ENCODE assay signal across 9 mouse cellular contexts in the genomic region with DNA sequence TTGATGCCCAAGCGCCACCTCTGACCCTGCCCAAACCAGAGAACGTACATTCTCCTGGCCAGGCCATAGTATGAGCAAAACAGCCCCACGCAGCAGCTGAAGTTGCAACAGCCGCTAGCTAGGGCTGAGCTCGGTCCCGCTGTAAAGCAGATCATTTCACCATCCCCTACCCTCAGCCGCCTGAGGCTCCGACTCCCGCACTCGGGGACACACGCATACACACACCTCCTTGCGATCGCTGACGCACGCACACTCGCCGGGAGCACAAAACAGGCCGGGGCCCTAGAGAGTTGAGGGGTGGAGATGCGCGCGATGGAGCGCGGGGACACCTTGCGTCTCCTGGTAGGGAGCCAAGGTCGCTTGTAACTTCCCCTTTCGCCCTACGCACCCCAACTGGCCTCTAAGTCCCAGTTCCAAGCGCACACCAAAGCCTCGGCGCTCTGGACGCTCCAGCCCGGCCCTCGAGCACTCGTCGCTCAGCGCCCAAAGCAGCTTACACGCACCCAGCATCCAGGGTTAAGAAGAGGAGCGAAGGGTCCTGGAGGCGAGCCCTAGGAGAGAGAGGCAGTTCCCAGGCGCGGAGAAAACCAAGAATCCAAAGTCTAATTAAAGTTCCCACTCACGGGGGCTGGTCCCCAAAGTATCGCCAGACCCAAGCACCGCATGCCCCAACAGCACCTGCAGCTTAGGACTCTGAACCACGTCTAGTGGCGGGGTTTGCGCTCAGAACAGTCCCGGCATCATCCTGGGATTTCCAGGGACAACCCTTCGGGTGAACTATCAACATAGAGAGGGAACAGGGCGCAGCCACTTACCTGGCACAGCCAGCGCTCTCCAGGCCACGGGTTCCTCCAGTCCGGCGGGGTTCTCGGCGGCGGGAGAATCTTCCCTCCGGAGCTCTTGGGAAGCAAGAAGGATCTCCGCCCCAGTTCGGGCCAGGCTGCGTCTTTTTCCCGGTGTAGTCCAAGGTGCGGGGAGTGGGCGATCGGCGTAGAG. TPM values are rescaled to one million over a fixed set of nuclear protein-coding genes. Genes with fewer than 3 reads are reported as not detected.
DNase-seq lines count a peak whose midpoint lies in the region; ATAC-seq and TF ChIP-seq lines count a peak whose summit lies in the region.
"Had no signal": no experiment of that assay in that cellular context is flagged by ENCODE, and none has a peak within 500 bp of the region (broad histone marks: within the 10 kb centered on the region; RNA-seq: fewer than 3 reads in every experiment).

No protein-coding gene starts in this region.

- ATAC-seq in cerebellum, adult (ENCODE audit: insufficient number of reproducible peaks, low FRiP score, low TSS enrichment): no peak
- no peak for ATAC-seq in embryonic facial prominence, embryonic 11.5 days (replicated peaks; ENCODE audit: insufficient number of reproducible peaks, low FRiP score, low TSS enrichment, low read depth)
- ATAC-seq in hindbrain, postnatal 0 days: peak; percentile 6; the same call in 1 of the 2 replicates
- peak; percentile 15; the same call in 1 of the 2 replicates for ATAC-seq in lung, embryonic 16.5 days (ENCODE audit: low read depth)
- ATAC-seq in stomach, postnatal 0 days (ENCODE audit: low FRiP score, low TSS enrichment): peak; percentile 43

- no peaks in the 10 kb centered on the region for H3K79me3 ChIP-seq in C2C12 (ENCODE audit: low read depth)

- no peak for TF ChIP-seq EP300 in stomach, postnatal 0 days (optimal IDR thresholded peaks at IDR 0.05)

- H3ac ChIP-seq in C2C12 (ENCODE audit: control insufficient read depth, insufficient read length, low read depth): peak overlapping the region; percentile 26

- H3K27ac ChIP-seq in embryonic facial prominence, embryonic 11.5 days (replicated peaks; ENCODE audit: low read depth, low read length): no peak overlapping the region
- no peak overlapping the region for H3K27ac ChIP-seq in hindbrain, postnatal 0 days
- H3K27ac ChIP-seq in lung, embryonic 16.5 days (ENCODE audit: low read length): no peak overlapping the region
- no peak overlapping the region for H3K27ac ChIP-seq in stomach, postnatal 0 days (replicated peaks)

- H3K36me3 ChIP-seq in C2C12 (ENCODE audit: control insufficient read depth, insufficient read depth): no peaks in the 10 kb centered on the region
- H3K36me3 ChIP-seq in embryonic facial prominence, embryonic 11.5 days (replicated peaks; ENCODE audit: control insufficient read depth, insufficient read depth, low read depth, low read length): no peaks in the 10 kb centered on the region
- H3K36me3 ChIP-seq in hindbrain, postnatal 0 days (ENCODE audit: insufficient read depth, low read length): no peaks in the 10 kb centered on the region
- no peaks in the 10 kb centered on the region for H3K36me3 ChIP-seq in lung, embryonic 16.5 days (ENCODE audit: control insufficient read depth, insufficient read depth, low read length)
- H3K36me3 ChIP-seq in stomach, postnatal 0 days (ENCODE audit: control insufficient read depth, insufficient read depth, low read length): no peaks in the 10 kb centered on the region

- H3K9ac ChIP-seq in embryonic facial prominence, embryonic 11.5 days (replicated peaks; ENCODE audit: low read length): peak overlapping the region; percentile 56
- H3K9ac ChIP-seq in hindbrain, postnatal 0 days (replicated peaks; ENCODE audit: low read length): peak overlapping the region; percentile 55
- peak overlapping the region; percentile 58; the same call in 1 of the 2 replicates for H3K9ac ChIP-seq in lung, embryonic 16.5 days (ENCODE audit: low read length)
- peak overlapping the region; percentile 19; the same call in 1 of the 2 replicates for H3K9ac ChIP-seq in stomach, postnatal 0 days (ENCODE audit: low read length)

- no peak overlapping the region for H3K4me3 ChIP-seq in C2C12 (ENCODE audit: insufficient read depth, poor library complexity, severe bottlenecking)
- peak overlapping the region; percentile 64 for H3K4me3 ChIP-seq in embryonic facial prominence, embryonic 11.5 days (ENCODE audit: low read depth, low read length)
- peak overlapping the region; percentile 62 for H3K4me3 ChIP-seq in hindbrain, postnatal 0 days (ENCODE audit: low read length)
- peak overlapping the region; percentile 67 for H3K4me3 ChIP-seq in lung, embryonic 16.5 days (ENCODE audit: low read length)
- peak overlapping the region; percentile 48 for H3K4me3 ChIP-seq in stomach, postnatal 0 days (ENCODE audit: low read depth, low read length)

- H3K4me2 ChIP-seq in embryonic facial prominence, embryonic 11.5 days (ENCODE audit: low read depth, low read length): peak overlapping the region; percentile 97
- H3K4me2 ChIP-seq in hindbrain, postnatal 0 days (ENCODE audit: low read depth, low read length): peak overlapping the region; percentile 91
- peak overlapping the region; percentile 95 for H3K4me2 ChIP-seq in lung, embryonic 16.5 days (ENCODE audit: low read depth, low read length)
- H3K4me2 ChIP-seq in stomach, postnatal 0 days (replicated peaks; ENCODE audit: low read depth): peak overlapping the region; percentile 75

- DNase-seq in cerebellum, postnatal 10 days: peak; percentile 27 to 35
- peak; percentile 46 for DNase-seq in embryonic facial prominence, embryonic 11.5 days (ENCODE audit: low spot score)
- no peak for DNase-seq in hindbrain, postnatal 0 days (ENCODE audit: low spot score)
- DNase-seq in stomach, postnatal 0 days (ENCODE audit: low spot score): peak; percentile 48
- no peak for DNase-seq in ovary, postnatal 14 days (ENCODE audit: low spot score)

- TF ChIP-seq CTCF in C2C12 (IDR thresholded peaks at IDR 0.05; ENCODE audit: control insufficient read depth, insufficient read depth, insufficient read length): no peak
- no peak for TF ChIP-seq CTCF in hindbrain, postnatal 0 days (IDR thresholded peaks at IDR 0.05; ENCODE audit: low read depth)
- TF ChIP-seq CTCF in stomach, postnatal 0 days (IDR thresholded peaks at IDR 0.05; ENCODE audit: low read depth): no peak

- H3K4me1 ChIP-seq in embryonic facial prominence, embryonic 11.5 days (ENCODE audit: control insufficient read depth, insufficient read depth, low read length): peaks cover 7% of the 10 kb centered on the region
- H3K4me1 ChIP-seq in hindbrain, postnatal 0 days (ENCODE audit: insufficient read depth, low read length): no peaks in the 10 kb centered on the region; the same call in 1 of the 2 replicates
- H3K4me1 ChIP-seq in lung, embryonic 16.5 days (replicated peaks; ENCODE audit: control insufficient read depth, insufficient read depth, low read length): peaks cover 14% of the 10 kb centered on the region
- no peaks in the 10 kb centered on the region for H3K4me1 ChIP-seq in stomach, postnatal 0 days (replicated peaks; ENCODE audit: control insufficient read depth, insufficient read depth)

- no peaks in the 10 kb centered on the region for H3K79me2 ChIP-seq in C2C12 (ENCODE audit: control insufficient read depth, insufficient read depth)

- peaks cover 41% of the 10 kb centered on the region for H3K27me3 ChIP-seq in C2C12 (ENCODE audit: control insufficient read depth, insufficient read depth, insufficient read length)
- peaks cover 34% of the 10 kb centered on the region for H3K27me3 ChIP-seq in embryonic facial prominence, embryonic 11.5 days (ENCODE audit: control insufficient read depth, insufficient read depth, low read length)
- peaks cover 18% of the 10 kb centered on the region for H3K27me3 ChIP-seq in hindbrain, postnatal 0 days (ENCODE audit: insufficient read depth, low read length)
- H3K27me3 ChIP-seq in lung, embryonic 16.5 days (ENCODE audit: control insufficient read depth, insufficient read depth, low read depth, low read length): peaks cover 61% of the 10 kb centered on the region
- peaks cover 6% of the 10 kb centered on the region; the same call in 1 of the 2 replicates for H3K27me3 ChIP-seq in stomach, postnatal 0 days (ENCODE audit: control insufficient read depth, insufficient read depth, low read length)

- under 1% methylated on average over 66 of the region's 66 CpGs for WGBS in embryonic facial prominence, embryonic 11.5 days
- WGBS in hindbrain, postnatal 0 days: under 1% methylated on average over 66 of the region's 66 CpGs
- under 1% methylated on average over 65 of the region's 66 CpGs for WGBS in lung, embryonic 16.5 days
- under 1% methylated on average over 65 of the region's 66 CpGs for WGBS in stomach, postnatal 0 days

- no peaks in the 10 kb centered on the region for H3K9me3 ChIP-seq in embryonic facial prominence, embryonic 11.5 days (replicated peaks; ENCODE audit: control insufficient read depth, low read length)
- H3K9me3 ChIP-seq in hindbrain, postnatal 0 days (ENCODE audit: low read length): no peaks in the 10 kb centered on the region
- no peaks in the 10 kb centered on the region for H3K9me3 ChIP-seq in lung, embryonic 16.5 days (ENCODE audit: control insufficient read depth, low read length)
- no peaks in the 10 kb centered on the region for H3K9me3 ChIP-seq in stomach, postnatal 0 days (ENCODE audit: control insufficient read depth, low read length)

TF ChIP-seq in C2C12, 6 proteins besides CTCF, POLR2A, EP300 and RAD21:
- TF ChIP-seq MYOD1 (IDR thresholded peaks at IDR 0.05; ENCODE audit: control insufficient read depth, insufficient read length, low read depth) (no peak), CEBPB (IDR thresholded peaks at IDR 0.05; ENCODE audit: low read depth) (no peak), USF1 (IDR thresholded peaks at IDR 0.05; ENCODE audit: low read depth) (no peak), MAX (IDR thresholded peaks at IDR 0.05) (no peak), MYOG (IDR thresholded peaks at IDR 0.05; ENCODE audit: control insufficient read depth, extremely low read depth, insufficient read length) (no peak), FOSL1 (IDR thresholded peaks at IDR 0.05; ENCODE audit: insufficient read depth, low read length, poor library complexity, severe bottlenecking) (no peak)
TF ChIP-seq in C2C12: peak in this region for 0.

RNA-seq across cellular contexts. Expression of a gene that starts 0.7 kb away (rescaled TPM):
- polyA plus RNA-seq in C2C12 (2012; fragmentation: generic; extraction: Trizol): 0.09 TPM
- polyA plus RNA-seq in embryonic facial prominence, embryonic 11.5 days (2014; fragmentation: Nextera tagmentation; extraction: Ambion mirVana): 7.6 and 8.9 TPM in 2 replicates
- total RNA-seq in hindbrain, postnatal 0 days (2014; rRNA removed): 27.8 and 38.6 TPM in 2 replicates
- polyA plus RNA-seq in hindbrain, postnatal 0 days (2015; fragmentation: Nextera tagmentation; extraction: Ambion mirVana): 9.8 and 10.0 TPM in 2 replicates
- 4.5 and 4.8 TPM in 2 replicates for polyA plus RNA-seq in lung, embryonic 16.5 days (2015; fragmentation: Nextera tagmentation; extraction: Ambion mirVana)
- polyA plus RNA-seq in stomach, postnatal 0 days (2015; fragmentation: Nextera tagmentation; extraction: Ambion mirVana): 1.3 and 1.8 TPM in 2 replicates
- total RNA-seq: neutrophil, adult 5-6 weeks had no signal

Comparison
In these comparisons a context has a peak if more than half of its experiments do, and no peak if none do; other contexts are left out.
1. DNase-seq: peak in cerebellum, postnatal 10 days (2 of 2), embryonic facial prominence, embryonic 11.5 days (single experiment) and stomach, postnatal 0 days (single experiment); none in hindbrain, postnatal 0 days (single experiment) and ovary, postnatal 14 days (single experiment).
2. ATAC-seq: peak in hindbrain, postnatal 0 days (single experiment), lung, embryonic 16.5 days (single experiment) and stomach, postnatal 0 days (single experiment); none in cerebellum, adult (single experiment) and embryonic facial prominence, embryonic 11.5 days (single experiment).
3. Peak in every context shown above with its lines, with median percentiles within 50 percentile points of each other: H3K4me2 ChIP-seq and H3K9ac ChIP-seq.